Mouse (Mus musculus) small intestine, adult 2 months (tissue): Measurements from ENCODE around the gene Rab22a.

Source experiments
- CTCF ChIP-seq: fragments of 200-500 bp; IDR thresholded peaks from 2 replicates; pipeline ENCODE4 v1.5.1; 2012; ENCODE audit warnings: low read depth, mild to moderate bottlenecking, control low read depth, inconsistent platforms, low read length, moderate library complexity, mixed read lengths; ENCODE audit not compliant: insufficient replicate concordance, insufficient read length; ENCODE audit errors: extremely low read depth
- POLR2A ChIP-seq: fragments of 200-500 bp; IDR thresholded peaks from 2 replicates; pipeline ENCODE4 v1.6.1; 2012; ENCODE audit warnings: low read depth, mild to moderate bottlenecking, control low read depth, inconsistent platforms, low read length, moderate library complexity

DNA sequence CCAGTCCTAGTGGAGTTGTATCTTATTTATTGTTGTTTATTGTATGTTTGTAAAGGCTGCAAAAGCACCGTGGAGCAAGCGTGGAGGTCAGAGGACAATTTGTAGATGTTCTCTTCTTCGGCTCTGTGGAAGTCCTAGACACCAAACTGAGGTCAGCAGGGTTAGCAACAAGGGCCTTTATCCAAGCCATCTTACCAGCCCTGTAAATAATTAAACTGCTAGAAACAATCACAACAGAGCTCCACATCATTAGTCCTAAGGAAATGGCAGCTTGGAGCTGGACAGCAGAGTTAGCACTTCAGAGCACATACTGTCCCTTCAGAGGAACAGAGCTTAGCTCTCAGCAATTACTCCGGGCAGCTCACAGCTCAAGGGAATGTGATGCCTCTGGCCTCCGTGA is 6.0 kb upstream of the Rab22a start:
- no peak for TF ChIP-seq CTCF
- no peak for TF ChIP-seq POLR2A
